Mouse (Mus musculus) lung, embryonic 16.5 days (tissue): ENCODE results near the gene Elof1. TPM values are rescaled to one million over a fixed set of nuclear protein-coding genes. Genes with fewer than 3 reads are reported as not detected.
"Not testable (repeated sequence)": the region's sequence is repeated elsewhere in the genome, so short reads cannot be mapped to it uniquely, and the experiment has no call there.

Experiments used
- ATAC-seq: fragments of 200-750 bp; cut with Nextera tagmentation; 2 replicates; pipeline ENCODE4 v1.8.0; 2017; ENCODE audit warnings: low read depth, mild to moderate bottlenecking, moderate library complexity
- H3K27ac ChIP-seq: fragments of 300-500 bp; sonication (generic); 2 replicates; pipeline ENCODE4 v1.5.1; 2014; ENCODE audit warnings: mild to moderate bottlenecking, control low read depth, low read length
- H3K27me3 ChIP-seq: fragments of 300-500 bp; sonication (generic); 2 replicates; pipeline ENCODE4 v1.6.1; 2014; ENCODE audit warnings: low read depth, low read length, mixed read lengths; ENCODE audit not compliant: control insufficient read depth, insufficient read depth
- H3K36me3 ChIP-seq: fragments of 300-500 bp; sonication (generic); 2 replicates; pipeline ENCODE4 v1.6.1; 2014; ENCODE audit warnings: low read length; ENCODE audit not compliant: control insufficient read depth, insufficient read depth
- H3K4me1 ChIP-seq: fragments of 300-500 bp; sonication (generic); replicated peaks from 2 replicates; pipeline ENCODE4 v1.6.1; 2014; ENCODE audit warnings: low read length, mixed read lengths; ENCODE audit not compliant: control insufficient read depth, insufficient read depth
- H3K4me2 ChIP-seq: fragments of 300-500 bp; sonication (generic); 2 replicates; pipeline ENCODE4 v1.6.1; 2014; ENCODE audit warnings: low read depth, low read length, control low read depth
- H3K4me3 ChIP-seq: fragments of 300-500 bp; sonication (generic); 2 replicates; pipeline ENCODE4 v1.5.1; 2014; ENCODE audit warnings: mild to moderate bottlenecking, low read length, control low read depth
- H3K9ac ChIP-seq: fragments of 300-500 bp; sonication (generic); 2 replicates; pipeline ENCODE4 v1.6.1; 2014; ENCODE audit warnings: low read length, control low read depth
- H3K9me3 ChIP-seq: fragments of 300-500 bp; sonication (generic); 2 replicates; pipeline ENCODE4 v1.6.1; 2016; ENCODE audit warnings: low read length; ENCODE audit not compliant: control insufficient read depth
- WGBS: fragments of 180-500 bp; shearing (Covaris S2); extraction: QIAGEN DNeasy Blood & Tissue Kit; methylation state at CpG from one replicate; pipeline ENCODE4 v1.1.7; 2014; 5-methylcytosine and 5-hydroxymethylcytosine counted together
- polyA plus RNA-seq: library from polyadenylated mRNA; unstranded; fragments of >200 nt; fragmentation: Nextera tagmentation; extraction: Ambion mirVana; gene quantifications from 2 replicates; pipeline ENCODE4 v1.2.1, GENCODE M21; 2015

The Elof1 gene
- polyA plus RNA-seq, 1 experiment from 2014 or later, result 197 TPM

- ATAC-seq, result peak; percentile 99
- Histone ChIP-seq H3K4me2 (peak within 1 kb of the TSS; percentile 82), H3K4me3 (peak within 1 kb of the TSS; percentile 90), H3K36me3 (no peaks in the 10 kb centered on the region), H3K9ac (peak within 1 kb of the TSS; percentile 76), H3K27ac (peak within 1 kb of the TSS; percentile 75), H3K9me3 (no peaks in the 10 kb centered on the region), H3K27me3 (no peaks in the 10 kb centered on the region), H3K4me1 (0 out of 2 replicates have a peak, but pooled peaks cover 4% of the 10 kb centered on the region)
- under 1% methylated on average over 48 of the region's 48 CpGs for WGBS
These were observed 31.7 kb downstream of the Elof1 start, which contains the start of gene Ecsit for GRCm38 (mm10) chr9:22085022-22085834. Gene Ecsit (minus strand): TSS chr9:22085438.

DNA sequence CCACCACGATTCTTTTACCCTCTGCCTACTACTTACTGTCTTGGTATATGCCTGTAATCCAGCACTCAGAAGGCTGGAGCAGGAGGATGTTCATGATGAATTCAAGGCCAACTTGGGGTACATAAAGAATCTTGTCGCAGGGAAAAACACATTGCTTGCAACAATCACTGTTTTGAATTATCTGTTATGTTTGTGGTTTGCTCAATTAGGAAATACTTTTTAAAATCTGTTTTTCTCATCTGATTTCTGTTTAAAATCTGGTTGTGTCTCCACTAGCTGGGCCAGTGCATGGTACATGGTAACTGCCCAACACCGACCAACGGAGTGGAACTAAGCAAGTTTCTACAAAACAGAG is 32.3 kb downstream of the Elof1 start:
- no peaks in the 10 kb centered on the region for H3K36me3 ChIP-seq
- ATAC-seq, result no peak
- peak overlapping the region; percentile 82 for H3K4me2 ChIP-seq
- no peaks in the 10 kb centered on the region for H3K27me3 ChIP-seq
- peak overlapping the region; percentile 76 for H3K9ac ChIP-seq
- no peaks in the 10 kb centered on the region for H3K9me3 ChIP-seq
- 27% methylated on average over 4 of the region's 4 CpGs for WGBS
- peak overlapping the region; percentile 90 for H3K4me3 ChIP-seq
- H3K27ac ChIP-seq, result peak overlapping the region; percentile 75; the same call in 1 of the 2 replicates
- H3K4me1 ChIP-seq, result 0 out of 2 replicates have a peak, but pooled peaks cover 4% of the 10 kb centered on the region

GRCm38 (mm10) chr9:22076223-22076622 is 40.7 kb downstream of the Elof1 start:
- ATAC-seq, result no peak
- no peak overlapping the region for H3K9ac ChIP-seq
- H3K36me3 ChIP-seq, result no peaks in the 10 kb centered on the region
- H3K4me1 ChIP-seq, result no peaks in the 10 kb centered on the region; the same call in 1 of the 2 replicates
- WGBS, result 92% methylated on average over 23 of the region's 23 CpGs
- H3K9me3 ChIP-seq, result no peaks in the 10 kb centered on the region
- H3K4me3 ChIP-seq, result no peak overlapping the region
- no peaks in the 10 kb centered on the region for H3K27me3 ChIP-seq
- H3K27ac ChIP-seq, result no peak overlapping the region
- no peak overlapping the region for H3K4me2 ChIP-seq

DNA sequence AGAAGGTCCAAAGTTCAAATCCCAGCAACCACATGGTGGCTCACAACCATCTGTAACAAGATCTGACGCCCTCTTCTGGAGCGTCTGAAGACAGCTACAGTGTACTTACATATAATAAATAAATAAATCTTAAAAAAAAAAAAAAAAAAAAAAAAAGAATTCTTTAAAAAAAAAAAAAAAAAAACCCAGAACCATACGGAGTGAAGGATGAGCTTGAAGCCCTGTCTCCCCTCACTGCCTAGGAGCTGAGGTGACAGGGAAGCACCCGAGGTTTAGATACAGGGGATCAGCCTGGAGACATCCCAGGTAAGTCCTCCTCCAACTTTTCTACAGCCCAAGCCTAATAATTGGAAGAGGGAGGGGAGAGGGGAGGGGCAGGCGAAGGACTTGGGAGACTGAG is 41.2 kb downstream of the Elof1 start:
- H3K9me3 ChIP-seq, H3K4me3 ChIP-seq, H3K27ac ChIP-seq, H3K9ac ChIP-seq, H3K27me3 ChIP-seq, H3K4me1 ChIP-seq, H3K4me2 ChIP-seq, ATAC-seq, H3K36me3 ChIP-seq: not testable (repeated sequence)
- WGBS, result 66% methylated on average over 5 of the region's 5 CpGs

DNA sequence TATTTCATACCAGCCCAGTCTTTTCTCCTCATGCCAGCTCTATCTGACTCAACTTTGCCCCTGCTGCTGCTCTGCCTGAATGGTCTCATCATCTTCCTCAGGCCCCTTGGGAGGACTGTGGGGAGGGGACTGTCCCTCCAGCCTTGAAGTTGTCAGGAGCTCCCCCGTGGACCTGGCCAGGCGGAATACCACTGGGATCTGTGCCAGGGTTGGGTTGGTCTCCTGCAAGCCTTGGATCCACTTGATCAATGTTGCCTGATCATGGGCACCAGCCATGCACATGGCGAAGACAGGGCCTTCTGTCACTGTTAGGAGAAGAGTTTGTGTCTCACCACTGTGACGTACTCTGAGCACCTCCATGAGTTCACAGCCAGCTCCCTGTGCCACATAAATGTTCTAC is 44.7 kb downstream of the Elof1 start:
- Histone ChIP-seq H3K4me1 (peaks cover 8% of the 10 kb centered on the region), H3K9ac (no peak overlapping the region), H3K9me3 (no peaks in the 10 kb centered on the region), H3K36me3 (peaks cover 3% of the 10 kb centered on the region; the same call in 1 of the 2 replicates), H3K4me3 (no peak overlapping the region), H3K4me2 (no peak overlapping the region), H3K27ac (no peak overlapping the region), H3K27me3 (no peaks in the 10 kb centered on the region)
- no peak for ATAC-seq
- WGBS, result 91% methylated on average over 4 of the region's 4 CpGs

GRCm38 (mm10) chr9:22070791-22071573 is 46.0 kb downstream of the Elof1 start, which contains the start of the genes Gm49318 and Zfp653:
Gene Gm49318 (minus strand): TSS chr9:22071259.
Gene Zfp653 (minus strand): TSS chr9:22071376.
- Histone ChIP-seq H3K9me3 (no peaks in the 10 kb centered on the region), H3K27ac (peak within 1 kb of the TSS; percentile 96), H3K4me2 (peak within 1 kb of the TSS; percentile 71), H3K4me3 (peak within 1 kb of the TSS; percentile 55), H3K27me3 (no peaks in the 10 kb centered on the region), H3K4me1 (peaks cover 8% of the 10 kb centered on the region), H3K9ac (peak within 1 kb of the TSS; percentile 69), H3K36me3 (peaks cover 3% of the 10 kb centered on the region; the same call in 1 of the 2 replicates)
- WGBS, result under 1% methylated on average over 61 of the region's 87 CpGs
- ATAC-seq, result peak; percentile 98

- Histone ChIP-seq H3K9me3 (no peaks in the 10 kb centered on the region), H3K27me3 (no peaks in the 10 kb centered on the region), H3K4me3 (peak overlapping the region; percentile 55), H3K27ac (peak overlapping the region; percentile 34), H3K36me3 (peaks cover 6% of the 10 kb centered on the region), H3K9ac (peak overlapping the region; percentile 69), H3K4me1 (peaks cover 8% of the 10 kb centered on the region), H3K4me2 (peak overlapping the region; percentile 71)
- no peak for ATAC-seq
- WGBS, result 58% methylated on average over 4 of the region's 4 CpGs
These were observed 47.0 kb downstream of the Elof1 start for GRCm38 (mm10) chr9:22069881-22070553.

DNA sequence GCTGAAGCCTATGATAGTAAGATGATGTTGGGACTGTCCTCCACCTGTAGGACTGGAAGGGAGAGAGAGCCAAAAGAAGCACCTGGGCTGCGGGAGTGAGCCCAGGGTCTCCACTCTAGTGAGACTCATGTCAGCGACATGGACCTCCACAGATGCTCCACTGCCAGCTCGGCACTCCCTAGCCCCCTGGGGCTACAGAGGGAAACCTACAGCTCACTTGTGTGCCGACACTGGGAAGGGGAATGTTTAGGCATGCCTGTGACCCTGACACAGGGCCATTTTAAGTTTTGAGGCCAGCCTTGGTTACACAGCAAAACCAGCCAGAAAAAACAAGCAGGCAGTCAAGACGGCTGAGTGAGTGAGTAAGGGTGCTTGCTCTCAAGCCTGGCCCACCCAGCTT is 49.8 kb downstream of the Elof1 start:
- WGBS, result 82% methylated on average over 5 of the region's 5 CpGs

More for the DNA sequence above, 49.8 kb downstream of the Elof1 start:
- Histone ChIP-seq H3K4me3 (no peak overlapping the region), H3K27ac (no peak overlapping the region), H3K36me3 (peaks cover 14% of the 10 kb centered on the region), H3K4me1 (peaks cover 8% of the 10 kb centered on the region), H3K9ac (no peak overlapping the region), H3K4me2 (no peak overlapping the region), H3K9me3 (no peaks in the 10 kb centered on the region), H3K27me3 (no peaks in the 10 kb centered on the region)
- no peak for ATAC-seq
